Mouse (Mus musculus) neutrophil, adult 83 days (primary cell): ENCODE results near the gene Lcn3. TPM values are rescaled to one million over a fixed set of nuclear protein-coding genes. Genes with fewer than 3 reads are reported as not detected.

Experiments used
- total RNA-seq, 2 experiments: library from RNA; stranded (reverse); gene quantifications; one replicate each; pipeline ENCODE4 v1.2.4; 2023

The Lcn3 gene
- total RNA-seq: not detected

DNA sequence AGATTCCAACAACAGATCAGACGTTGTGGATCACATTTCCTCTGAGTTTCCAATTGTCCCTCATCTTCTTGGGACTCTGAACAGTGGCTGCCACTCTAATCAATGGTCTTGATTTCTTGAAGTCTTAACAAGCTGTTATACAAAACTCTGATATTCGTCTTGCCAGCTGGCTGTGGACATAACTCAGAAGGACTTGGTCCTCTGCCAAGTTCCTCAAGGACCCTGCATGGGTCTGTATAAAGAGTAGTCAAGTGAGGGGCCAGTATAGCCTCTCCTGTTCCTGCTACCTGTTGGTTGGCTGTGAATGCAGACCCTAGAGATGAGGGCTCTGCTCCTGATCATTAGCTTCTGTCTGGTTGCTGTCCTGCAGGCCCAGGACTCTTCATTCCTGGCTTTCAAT, at the start of gene Lcn3:
Gene Lcn3 (plus strand): TSS at position 301 of the 400 bp plus-strand sequence.

GRCm38 (mm10) chr2:25736709-25737108, 28.7 kb upstream of the Lcn3 start, which contains the start of gene Obp2b:
Gene Obp2b (plus strand): TSS chr2:25737009.

DNA sequence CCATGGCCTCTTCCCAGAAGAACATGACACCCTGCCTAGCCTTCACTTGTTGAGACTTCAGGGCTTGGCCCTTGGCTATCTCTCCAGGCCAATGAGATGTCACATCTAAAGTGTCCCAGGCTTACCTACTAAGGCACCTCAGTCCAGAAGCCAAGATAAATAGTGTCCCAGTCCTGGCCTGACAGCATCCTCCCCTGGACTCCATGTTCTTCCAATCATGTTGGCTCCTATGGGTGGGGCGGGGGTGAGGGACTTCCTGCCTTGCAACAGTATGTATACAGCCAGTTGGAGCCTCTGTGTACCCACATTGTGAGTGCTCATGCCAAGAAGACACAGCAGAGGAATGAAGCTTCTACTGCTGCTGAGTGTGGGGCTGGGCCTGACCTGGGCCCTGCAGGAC, 11.3 kb downstream of the Lcn3 start, which contains the start of gene Lcn11:
Gene Lcn11 (plus strand): TSS at position 301 of the 400 bp plus-strand sequence.

GRCm38 (mm10) chr2:25781957-25782356, 16.6 kb downstream of the Lcn3 start, which contains the start of gene Gm13539:
Gene Gm13539 (plus strand): TSS chr2:25782257.

DNA sequence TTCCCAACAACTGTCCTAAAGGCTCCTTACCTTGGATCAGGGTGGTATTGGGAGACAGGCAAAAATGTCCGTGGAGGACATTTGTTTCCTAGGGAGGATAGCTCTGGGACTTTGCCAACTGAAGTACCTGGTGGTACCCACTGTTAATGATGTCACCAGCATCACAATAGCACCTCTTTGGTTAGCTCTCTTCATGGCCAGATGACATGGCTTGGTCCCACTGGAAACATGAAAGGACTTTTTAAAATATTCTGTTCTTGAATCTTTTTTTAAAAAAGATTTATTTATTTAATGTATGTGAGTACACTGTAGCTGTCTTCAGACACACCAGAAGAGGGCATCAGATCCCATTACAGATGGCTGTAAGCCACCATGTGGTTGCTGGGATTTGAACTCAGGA, 50.4 kb downstream of the Lcn3 start, which contains the start of gene Glt6d1:
Gene Glt6d1 (minus strand): TSS at position 101 of the 400 bp plus-strand sequence.

Other genes with a start within 250 kb of the Lcn3 start
- gene Traf2, start 218.6 kb upstream of the Lcn3 start, total RNA-seq: 10 to 100 TPM; 21.7 to 24.5 TPM
- gene Edf1, start 207.7 kb upstream of the Lcn3 start, total RNA-seq: 100 to 1,000 TPM in 1 of 2 experiments, 10 to 100 TPM in 1; 97.5 to 101 TPM
- under 1 TPM; 0.51 to 0.99 TPM for gene Mamdc4, start 190.7 kb upstream of the Lcn3 start, total RNA-seq
- gene Phpt1, start 190.3 kb upstream of the Lcn3 start, total RNA-seq: 1 to 10 TPM; 8.1 to 8.8 TPM
- not detected for gene Ajm1, start 183.8 kb upstream of the Lcn3 start, total RNA-seq
- 10 to 100 TPM; 34.0 to 41.8 TPM for gene Rabl6, start 157.0 kb upstream of the Lcn3 start, total RNA-seq
- not detected for gene Ccdc183, start 147.9 kb upstream of the Lcn3 start, total RNA-seq
- gene Tmem141, start 143.6 kb upstream of the Lcn3 start, total RNA-seq: 1 to 10 TPM; 5.3 to 5.9 TPM
- 1 to 10 TPM in 1 of 2 experiments, under 1 TPM in 1; 0.79 to 1.7 TPM for gene Fcna, start 137.5 kb upstream of the Lcn3 start, total RNA-seq
- not detected for gene Lcn8, start 112.4 kb upstream of the Lcn3 start, total RNA-seq
- not detected for gene Lcn5, start 107.6 kb upstream of the Lcn3 start, total RNA-seq
- gene Lcn6, start 88.8 kb upstream of the Lcn3 start, total RNA-seq: not detected
- not detected for gene Lcn10, start 82.8 kb upstream of the Lcn3 start, total RNA-seq
- gene Obp2a, start 65.5 kb upstream of the Lcn3 start, total RNA-seq: not detected
- gene Bmyc, start 58.8 kb upstream of the Lcn3 start, total RNA-seq: 1 to 10 TPM; 3.2 to 6.8 TPM
- gene Obp2b, start 28.6 kb upstream of the Lcn3 start, total RNA-seq: not detected
- not detected for gene Lcn11, start 11.4 kb downstream of the Lcn3 start, total RNA-seq
- not detected for gene Gm13539, start 16.7 kb downstream of the Lcn3 start, total RNA-seq
- gene Glt6d1, start 50.3 kb downstream of the Lcn3 start, total RNA-seq: not detected
- not detected for gene Lcn9, start 57.6 kb downstream of the Lcn3 start, total RNA-seq
- not detected for gene Sohlh1, start 81.7 kb downstream of the Lcn3 start, total RNA-seq
- gene Kcnt1, start 98.2 kb downstream of the Lcn3 start, total RNA-seq: not detected
- 10 to 100 TPM in 1 of 2 experiments, 1 to 10 TPM in 1; 9.7 to 10.5 TPM for gene Camsap1, start 217.7 kb downstream of the Lcn3 start, total RNA-seq